Mouse (Mus musculus) forebrain, embryonic 11.5 days (tissue): ENCODE measurements around the gene Smco1. TPM values are rescaled to one million over a fixed set of nuclear protein-coding genes. Genes with fewer than 3 reads are reported as not detected.
"Not testable (repeated sequence)": the region's sequence is repeated elsewhere in the genome, so short reads cannot be mapped to it uniquely, and the experiment has no call there.

ENCODE experiments used
- ATAC-seq: fragments of 200-750 bp; cut with Nextera tagmentation; replicated peaks from 2 replicates; pipeline ENCODE4 v1.8.0; 2017; ENCODE audit warnings: moderate TSS enrichment; ENCODE audit not compliant: low FRiP score
- DNase-seq: peaks from one replicate; pipeline ENCODE4 v3.0.0-alpha.2; 2017; ENCODE audit warnings: low spot score
- H3K27ac ChIP-seq: fragments of 300-500 bp; sonication (generic); 2 replicates; pipeline ENCODE4 v1.5.1; 2014; ENCODE audit warnings: low read depth, low read length
- H3K27me3 ChIP-seq: fragments of 300-500 bp; sonication (generic); 2 replicates; pipeline ENCODE4 v1.6.1; 2014; ENCODE audit warnings: mild to moderate bottlenecking, low read length, mixed read lengths; ENCODE audit not compliant: control insufficient read depth, insufficient read depth
- H3K36me3 ChIP-seq: fragments of 300-500 bp; sonication (generic); 2 replicates; pipeline ENCODE4 v1.6.1; 2014; ENCODE audit warnings: mild to moderate bottlenecking, low read length, moderate library complexity, mixed read lengths; ENCODE audit not compliant: control insufficient read depth, insufficient read depth
- H3K4me1 ChIP-seq: fragments of 300-500 bp; sonication (generic); replicated peaks from 2 replicates; pipeline ENCODE4 v1.6.1; 2014; ENCODE audit warnings: low read length, mixed read lengths; ENCODE audit not compliant: control insufficient read depth, insufficient read depth
- H3K4me2 ChIP-seq: fragments of 300-500 bp; sonication (generic); 2 replicates; pipeline ENCODE4 v1.6.1; 2014; ENCODE audit warnings: low read depth, mild to moderate bottlenecking, low read length, moderate library complexity, mixed read lengths; ENCODE audit not compliant: severe bottlenecking
- H3K4me3 ChIP-seq: fragments of 300-500 bp; sonication (generic); 2 replicates; pipeline ENCODE4 v1.5.1; 2014; ENCODE audit warnings: low read depth, low read length
- H3K9ac ChIP-seq: fragments of 300-500 bp; sonication (generic); 2 replicates; pipeline ENCODE4 v1.6.1; 2014; ENCODE audit warnings: low read length
- H3K9me3 ChIP-seq: fragments of 300-500 bp; sonication (generic); 2 replicates; pipeline ENCODE4 v1.6.1; 2016; ENCODE audit warnings: low read length, mixed read lengths; ENCODE audit not compliant: control insufficient read depth
- WGBS: fragments of 180-500 bp; shearing (Covaris S2); extraction: QIAGEN DNeasy Blood & Tissue Kit; methylation state at CpG from one replicate; pipeline ENCODE4 v1.1.7; 2014; 5-methylcytosine and 5-hydroxymethylcytosine counted together
- polyA plus RNA-seq: library from polyadenylated mRNA; unstranded; fragments of >200 nt; fragmentation: Nextera tagmentation; extraction: Ambion mirVana; gene quantifications from 2 replicates; pipeline ENCODE4 v1.2.1, GENCODE M21; 2014

Smco1 gene
- polyA plus RNA-seq, 1 experiment from 2014 or later: not detected

GRCm38 (mm10) chr16:32246952-32247370, 24.3 kb upstream of the Smco1 start, which contains the start of the genes Fbxo45 and Wdr53:
Gene Fbxo45 (minus strand): TSS chr16:32247158.
Gene Wdr53 (plus strand): TSS chr16:32247227.
- DNase-seq: peak; percentile 98
- Histone ChIP-seq H3K4me3 (peak within 1 kb of the TSS; percentile 93), H3K4me1 (peaks cover 2% of the 10 kb centered on the region; the same call in 1 of the 2 replicates), H3K4me2 (peak within 1 kb of the TSS; percentile 54), H3K9me3 (no peaks in the 10 kb centered on the region), H3K27me3 (no peaks in the 10 kb centered on the region), H3K36me3 (no peaks in the 10 kb centered on the region), H3K27ac (peak within 1 kb of the TSS; percentile 91), H3K9ac (peak within 1 kb of the TSS; percentile 89)
- WGBS: under 1% methylated on average over 42 of the region's 48 CpGs
- ATAC-seq: peak; percentile 97

GRCm38 (mm10) chr16:32264225-32264624, 7.0 kb upstream of the Smco1 start:
- not testable (repeated sequence) for DNase-seq, H3K27ac ChIP-seq, H3K9me3 ChIP-seq, H3K4me2 ChIP-seq, H3K4me3 ChIP-seq, ATAC-seq, H3K27me3 ChIP-seq, H3K36me3 ChIP-seq, H3K9ac ChIP-seq, H3K4me1 ChIP-seq
- 84% methylated on average over 2 of the region's 2 CpGs for WGBS

DNA sequence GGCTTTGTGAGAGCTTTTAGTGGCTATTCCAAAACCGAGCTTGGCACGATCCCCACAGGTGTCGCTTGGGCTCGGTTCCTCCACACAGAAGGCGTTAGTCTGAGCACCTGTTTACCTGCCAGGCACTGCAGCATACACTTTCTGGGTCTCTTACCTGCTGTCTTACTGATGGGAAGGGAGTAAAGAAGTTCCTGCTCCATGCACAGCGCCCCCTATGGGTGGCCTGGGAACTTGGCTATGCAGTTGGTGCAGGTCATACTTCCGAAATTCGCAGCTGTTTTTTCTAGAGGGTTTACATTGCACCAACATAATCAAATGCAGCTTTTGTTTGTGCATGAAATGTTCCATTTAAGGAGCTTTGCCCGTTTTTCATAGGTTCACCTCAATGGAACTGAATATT, 2.1 kb downstream of the Smco1 start:
- Histone ChIP-seq H3K27ac (no peak overlapping the region), H3K36me3 (no peaks in the 10 kb centered on the region), H3K27me3 (no peaks in the 10 kb centered on the region), H3K9me3 (no peaks in the 10 kb centered on the region), H3K9ac (no peak overlapping the region), H3K4me1 (no peaks in the 10 kb centered on the region; the same call in 1 of the 2 replicates), H3K4me2 (no peak overlapping the region), H3K4me3 (no peak overlapping the region)
- DNase-seq (peak; percentile 53), ATAC-seq (no peak)
- 54% methylated on average over 9 of the region's 9 CpGs for WGBS

GRCm38 (mm10) chr16:32275041-32275440, 3.8 kb downstream of the Smco1 start:
- H3K27ac ChIP-seq: no peak overlapping the region
- H3K9me3 ChIP-seq: peaks cover under 1% of the 10 kb centered on the region; the same call in 1 of the 2 replicates
- H3K4me3 ChIP-seq: no peak overlapping the region
- H3K4me2 ChIP-seq: no peak overlapping the region
- 92% methylated on average over 6 of the region's 6 CpGs for WGBS
- H3K9ac ChIP-seq: no peak overlapping the region
- peaks cover under 1% of the 10 kb centered on the region; the same call in 1 of the 2 replicates for H3K36me3 ChIP-seq
- H3K27me3 ChIP-seq: no peaks in the 10 kb centered on the region
- DNase-seq (no peak), ATAC-seq (no peak)
- peaks cover 2% of the 10 kb centered on the region; the same call in 1 of the 2 replicates for H3K4me1 ChIP-seq

GRCm38 (mm10) chr16:32275830-32276229, 4.6 kb downstream of the Smco1 start:
- Histone ChIP-seq H3K36me3 (peaks cover 4% of the 10 kb centered on the region; the same call in 1 of the 2 replicates), H3K4me2 (no peak overlapping the region), H3K4me3 (no peak overlapping the region), H3K27me3 (no peaks in the 10 kb centered on the region), H3K27ac (no peak overlapping the region), H3K4me1 (peaks cover 2% of the 10 kb centered on the region; the same call in 1 of the 2 replicates), H3K9ac (no peak overlapping the region), H3K9me3 (peaks cover 2% of the 10 kb centered on the region; the same call in 1 of the 2 replicates)
- DNase-seq: no peak
- WGBS: 74% methylated on average over 1 of the region's 1 CpGs
- no peak for ATAC-seq

- under 1% methylated on average over 74 of the region's 75 CpGs for WGBS
- Histone ChIP-seq H3K27ac (peak within 1 kb of the TSS; percentile 94), H3K9me3 (peaks cover 2% of the 10 kb centered on the region; the same call in 1 of the 2 replicates), H3K4me1 (peaks cover 2% of the 10 kb centered on the region; the same call in 1 of the 2 replicates), H3K4me2 (peak within 1 kb of the TSS; percentile 88), H3K9ac (peak within 1 kb of the TSS; percentile 94), H3K4me3 (peak within 1 kb of the TSS; percentile 83), H3K36me3 (peaks cover 4% of the 10 kb centered on the region; the same call in 1 of the 2 replicates), H3K27me3 (no peaks in the 10 kb centered on the region)
- peak; percentile 95 for DNase-seq
- peak; percentile 93 for ATAC-seq
Measured at GRCm38 (mm10) chr16:32277308-32278256, 6.3 kb downstream of the Smco1 start, which contains the start of gene Rnf168. Gene Rnf168 (plus strand): TSS chr16:32277459.

DNA sequence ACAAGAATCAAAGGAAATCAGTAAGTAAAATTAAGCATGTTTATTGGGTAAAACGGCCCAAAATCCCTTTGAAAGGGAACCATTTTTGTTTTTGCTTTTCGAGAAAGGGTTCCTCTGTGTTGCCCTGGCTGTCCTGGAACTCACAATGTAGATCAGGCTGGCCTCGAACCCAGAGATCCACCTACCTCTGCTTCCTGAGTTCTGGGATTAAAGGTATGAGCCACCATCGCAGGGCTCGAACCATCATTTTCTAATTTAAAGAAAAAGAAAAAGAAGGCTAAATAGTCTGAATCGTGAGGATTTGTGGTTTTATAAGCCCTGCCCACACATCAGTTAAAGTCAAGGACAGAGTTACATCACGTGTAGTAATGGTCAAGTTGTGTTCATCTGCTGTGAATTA, 7.1 kb downstream of the Smco1 start:
- 65% methylated on average over 7 of the region's 7 CpGs for WGBS
- Histone ChIP-seq H3K9me3 (peaks cover 2% of the 10 kb centered on the region; the same call in 1 of the 2 replicates), H3K4me1 (peaks cover 2% of the 10 kb centered on the region; the same call in 1 of the 2 replicates)

DNA sequence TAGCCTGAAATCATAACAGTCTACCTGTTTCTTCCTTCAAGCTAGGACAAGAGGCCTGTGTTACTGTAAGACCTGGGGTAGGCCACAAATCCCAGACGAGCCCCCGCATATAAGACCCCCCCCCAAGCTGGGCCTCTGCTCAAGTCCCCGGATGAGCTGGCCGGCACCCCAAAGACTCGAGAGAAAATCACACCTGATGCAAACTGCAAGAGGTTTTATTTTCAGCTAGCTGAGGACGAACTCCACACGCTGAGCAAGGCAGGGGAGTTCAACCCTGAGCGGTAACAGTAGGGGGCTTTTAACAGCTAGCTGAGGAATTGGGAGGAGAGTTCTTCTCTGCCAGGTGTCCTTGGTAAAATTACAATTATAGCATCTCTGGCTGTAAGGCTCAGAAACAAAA, 8.9 kb downstream of the Smco1 start:
- peaks cover 2% of the 10 kb centered on the region; the same call in 1 of the 2 replicates for H3K4me1 ChIP-seq
- ATAC-seq: no peak
- H3K27me3 ChIP-seq: no peaks in the 10 kb centered on the region
- peaks cover 2% of the 10 kb centered on the region; the same call in 1 of the 2 replicates for H3K9me3 ChIP-seq
- no peak overlapping the region for H3K4me3 ChIP-seq
- H3K9ac ChIP-seq: no peak overlapping the region
- no peak overlapping the region for H3K4me2 ChIP-seq
- 96% methylated on average over 8 of the region's 8 CpGs for WGBS
- H3K36me3 ChIP-seq: peaks cover 4% of the 10 kb centered on the region; the same call in 1 of the 2 replicates
- DNase-seq: no peak
- H3K27ac ChIP-seq: no peak overlapping the region

More for the DNA sequence above, 7.1 kb downstream of the Smco1 start:
- peak overlapping the region; percentile 83 for H3K4me3 ChIP-seq
- no peak for ATAC-seq
- no peaks in the 10 kb centered on the region for H3K27me3 ChIP-seq
- H3K27ac ChIP-seq: no peak overlapping the region
- peak overlapping the region; percentile 94 for H3K9ac ChIP-seq
- DNase-seq: no peak
- peak overlapping the region; percentile 88 for H3K4me2 ChIP-seq
- H3K36me3 ChIP-seq: peaks cover 4% of the 10 kb centered on the region; the same call in 1 of the 2 replicates
